Mouse (Mus musculus): ENCODE measurements at regions not wholly inside any gene's neighbourhood (a gene's known extent, or its start where the extent isn't known, plus 50 kb on each side); places are given as distances from the start of the nearest gene placed in this dataset.
"Not testable (repeated sequence)": the region's sequence is repeated elsewhere in the genome, so short reads cannot be mapped to it uniquely, and the experiment has no call there.

DNA sequence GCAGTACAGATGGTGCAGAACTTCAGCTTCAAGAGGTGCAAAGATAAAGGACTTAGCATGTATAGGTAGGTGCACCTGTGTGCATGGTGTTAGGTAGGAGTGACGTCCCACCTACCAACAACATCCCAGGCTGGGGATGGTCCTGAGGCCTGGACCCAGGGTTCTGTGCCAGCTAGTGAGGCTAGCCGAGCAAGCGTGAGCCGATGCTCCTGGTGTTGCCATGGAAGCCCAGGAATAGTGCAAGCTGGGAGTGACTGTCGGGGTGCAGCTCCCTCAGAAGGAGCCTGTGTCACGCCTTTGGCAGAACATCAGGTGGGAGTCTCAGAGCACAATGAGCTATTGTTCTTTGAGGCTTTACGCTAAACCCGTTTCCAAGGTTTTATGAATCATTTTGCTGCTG lies 209.9 kb downstream of the 3100002H09Rik start:
- peak; percentile 64 to 79 for DNase-seq (ENCODE audit: low spot score in 2 of 2)
- intact Hi-C loops (cut with DNase I), result no loop called here

DNA sequence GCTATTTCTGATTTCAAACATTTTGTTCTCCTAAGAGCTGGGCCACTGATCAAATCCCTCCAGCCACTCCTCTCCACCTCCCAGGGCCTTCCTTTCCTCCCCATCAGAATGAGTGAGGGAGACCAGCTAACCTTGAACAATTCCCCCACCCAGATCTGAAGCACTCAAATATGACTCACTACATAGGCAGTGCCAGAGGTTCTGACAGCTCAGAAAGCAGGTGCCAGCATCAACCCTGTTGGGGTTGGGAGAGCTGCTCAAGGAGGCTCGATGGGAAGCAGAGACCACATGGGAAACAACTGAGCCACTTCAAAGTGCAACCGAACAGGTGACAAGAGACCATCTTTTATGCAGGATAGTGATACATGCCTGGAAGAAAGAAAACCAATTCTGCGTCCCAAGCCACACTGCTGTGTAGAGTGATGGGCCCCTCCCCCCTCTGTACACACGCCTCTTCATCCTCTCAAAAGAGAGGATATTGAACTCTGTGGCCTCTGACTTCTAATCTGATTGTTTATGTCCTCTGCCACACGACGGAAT lies 210.4 kb downstream of the 3100002H09Rik start:
- intact Hi-C loops (cut with DNase I), result no loop called here

DNA sequence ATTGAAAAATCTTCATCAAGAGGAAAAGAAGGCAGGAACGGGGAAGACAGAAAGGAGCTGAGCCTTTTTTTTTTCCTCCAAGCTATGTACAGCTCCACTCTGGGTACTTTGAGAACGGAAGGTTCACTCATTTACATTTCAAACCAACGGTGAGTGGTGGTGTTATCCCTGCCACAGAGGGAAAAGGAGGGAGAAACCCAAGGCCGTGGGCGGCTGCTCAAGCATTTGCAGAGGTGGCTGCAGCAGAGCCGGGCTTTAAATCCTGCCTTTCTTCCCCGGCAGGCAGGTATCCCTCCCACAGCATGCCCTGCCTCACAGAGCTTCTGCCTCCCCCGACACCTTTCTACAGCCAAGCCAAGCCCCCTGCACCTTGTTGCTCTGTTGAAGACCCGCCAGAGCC lies 212.2 kb downstream of the 3100002H09Rik start:
- DNase-seq (ENCODE audit: low spot score in 2 of 2), result peak; percentile 75 to 77
- intact Hi-C loops (cut with DNase I), result loop anchor here (5.0 to 10.0 kb wide), 2 partner anchors 179 to 256 kb away; partner anchors contain the start of gene Pou3f1

More for the DNA sequence above, 210.4 kb downstream of the 3100002H09Rik start:
- no peak for DNase-seq (ENCODE audit: low spot score in 2 of 2)

DNA sequence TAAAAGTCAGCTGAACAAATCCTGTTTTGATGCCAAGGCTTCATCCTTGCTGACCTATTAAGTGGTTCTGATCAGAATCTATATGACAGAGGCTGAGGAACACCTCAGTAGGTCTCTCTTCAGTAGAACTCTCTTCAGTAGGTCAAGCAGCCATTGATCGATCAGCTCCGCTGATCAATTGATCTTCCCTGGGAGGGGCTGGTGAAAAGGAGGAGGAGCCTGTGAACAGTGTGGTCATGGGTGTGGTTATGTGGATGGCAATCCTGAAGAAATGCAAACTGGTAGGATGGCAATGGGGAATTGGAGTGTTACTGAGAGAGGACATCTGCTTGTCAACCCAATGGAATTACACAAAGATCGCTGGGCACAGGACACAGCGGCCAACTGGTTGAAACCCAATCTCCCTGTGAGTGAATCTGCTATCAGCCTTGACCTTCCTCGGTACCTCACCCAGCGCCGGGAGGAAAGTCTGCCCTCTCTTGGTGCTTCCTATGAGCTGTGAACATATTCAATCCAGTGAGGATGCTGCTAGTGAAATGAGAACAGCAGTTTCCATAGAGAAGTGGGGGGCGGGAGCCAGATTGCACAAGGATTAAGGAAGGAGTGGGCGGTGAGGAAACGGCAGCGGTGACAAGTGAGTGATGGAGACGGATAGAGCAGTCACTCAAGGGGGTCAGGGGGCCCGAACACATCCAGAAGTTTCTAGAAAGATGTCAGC lies 213.9 kb downstream of the 3100002H09Rik start:
- intact Hi-C loops (cut with DNase I), result loop anchor here (5.0 to 10.0 kb wide), 2 partner anchors 181 to 258 kb away; partner anchors contain the start of gene Pou3f1
- DNase-seq (ENCODE audit: low spot score in 2 of 2), result peak; percentile 18 to 43

DNA sequence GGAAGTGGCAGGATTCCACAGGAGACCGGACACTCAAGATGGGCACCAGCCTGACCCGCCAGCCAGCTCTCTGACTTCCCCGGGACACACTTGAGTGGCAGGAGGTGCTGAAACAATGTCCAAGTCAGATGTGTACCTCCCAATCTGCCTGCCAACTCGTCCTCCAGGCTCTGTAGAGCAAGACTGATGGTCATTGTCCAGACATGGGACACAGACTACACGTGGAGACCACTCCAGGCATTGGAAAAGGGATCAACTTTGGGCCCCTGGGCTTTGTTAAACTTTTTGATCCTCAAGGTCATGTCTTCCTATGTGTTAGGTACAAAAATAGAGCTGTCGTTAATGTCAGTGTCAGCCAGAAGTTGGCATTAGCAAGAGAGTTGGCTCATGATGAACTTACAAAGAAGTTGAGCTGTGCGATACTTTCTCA lies 214.6 kb downstream of the 3100002H09Rik start:
- intact Hi-C loops (cut with DNase I), result loop anchor here (5.0 to 10.0 kb wide), 2 partner anchors 181 to 259 kb away; partner anchors contain the start of gene Pou3f1
- no peak for DNase-seq (ENCODE audit: low spot score in 2 of 2)

DNA sequence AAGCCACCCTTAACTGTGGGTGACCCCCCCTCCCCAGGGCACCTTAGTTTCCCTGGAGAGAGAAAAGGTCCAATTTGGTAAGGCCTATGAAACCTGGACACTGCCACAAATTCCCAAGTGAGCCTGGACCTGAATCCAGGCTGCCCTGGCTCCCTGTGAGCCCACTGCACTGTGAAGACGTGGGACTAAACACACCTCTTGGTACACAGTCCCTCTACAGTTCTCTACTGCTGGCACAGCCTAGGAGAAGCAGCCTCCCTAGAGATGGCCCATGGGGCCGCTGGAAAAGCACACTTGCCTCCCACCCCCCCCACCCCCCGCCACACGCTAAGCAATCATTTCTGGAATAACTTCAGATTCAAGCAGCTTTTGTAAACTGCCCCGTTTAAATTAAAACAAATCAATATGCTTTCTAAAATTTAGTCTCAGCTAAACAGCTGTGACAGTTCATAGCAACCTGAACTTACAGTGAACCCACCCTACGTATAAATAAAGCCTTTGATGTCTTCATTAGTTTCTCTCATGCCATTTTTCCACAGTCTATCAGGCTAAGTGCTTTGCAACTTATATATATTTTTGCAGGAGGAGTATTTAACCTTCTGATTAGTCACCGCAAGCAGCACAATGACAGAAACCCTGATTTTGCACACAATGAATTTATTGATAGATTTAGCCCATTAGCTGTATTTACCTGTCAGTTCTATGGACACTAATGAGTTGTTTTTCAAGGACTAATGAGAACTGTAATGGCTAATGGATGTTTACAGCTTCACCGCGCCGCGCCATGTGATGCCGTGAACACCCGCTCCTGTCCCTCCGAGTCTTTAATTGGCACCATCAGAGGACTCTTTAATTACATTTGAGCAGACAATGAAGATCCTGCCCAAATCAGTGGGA lies 215.3 kb downstream of the 3100002H09Rik start:
- no peak for DNase-seq (ENCODE audit: low spot score in 2 of 2)
- intact Hi-C loops (cut with DNase I), result loop anchor here (5.0 to 10.0 kb wide), 2 partner anchors 182 to 259 kb away; partner anchors contain the start of gene Pou3f1

DNA sequence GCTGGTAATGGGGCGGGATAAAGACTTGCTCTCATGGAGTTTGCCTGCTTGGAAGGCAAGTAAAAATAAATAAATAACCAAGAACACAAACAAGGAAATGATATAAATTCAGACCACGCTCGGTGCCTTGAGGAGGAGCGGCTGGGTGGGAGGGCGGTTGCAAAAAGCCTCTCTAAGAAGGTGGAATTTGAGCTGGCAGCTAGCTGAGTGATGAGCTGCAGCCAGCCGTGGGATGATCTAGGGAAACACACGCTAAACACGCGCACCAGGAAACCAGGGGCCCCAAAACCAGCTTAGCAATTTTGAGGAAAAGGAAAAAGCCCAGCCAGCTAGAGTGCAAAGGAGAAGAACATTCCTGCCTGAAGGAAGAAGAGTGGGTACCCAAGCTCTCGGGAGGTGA lies 217.0 kb downstream of the 3100002H09Rik start:
- no peak for DNase-seq (ENCODE audit: low spot score in 2 of 2)
- intact Hi-C loops (cut with DNase I), result loop anchor here (10.0 kb wide), 1 partner anchor 261 kb away; the partner anchor contains the start of gene Pou3f1

DNA sequence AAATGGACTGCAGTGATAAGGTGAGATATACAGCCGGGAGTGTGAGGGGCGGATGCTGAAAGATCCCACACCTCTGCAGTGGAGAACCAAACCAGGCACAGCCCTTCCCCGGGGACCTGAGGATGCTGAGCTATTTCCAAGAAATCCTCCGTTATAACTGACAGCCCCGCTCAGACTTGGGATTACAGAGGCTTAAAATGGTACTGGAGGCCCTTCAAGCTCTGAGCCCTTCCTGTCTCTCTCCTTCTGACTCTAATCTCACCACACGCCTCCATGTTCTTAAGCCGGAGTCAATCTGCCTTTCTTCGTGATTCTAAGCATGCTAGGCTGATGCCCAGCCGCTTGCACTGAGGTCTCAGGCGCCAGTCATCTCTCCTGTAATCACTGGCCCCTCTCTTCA lies 221.5 kb downstream of the 3100002H09Rik start:
- no peak for DNase-seq (ENCODE audit: low spot score in 2 of 2)
- intact Hi-C loops (cut with DNase I), result no loop called here

DNA sequence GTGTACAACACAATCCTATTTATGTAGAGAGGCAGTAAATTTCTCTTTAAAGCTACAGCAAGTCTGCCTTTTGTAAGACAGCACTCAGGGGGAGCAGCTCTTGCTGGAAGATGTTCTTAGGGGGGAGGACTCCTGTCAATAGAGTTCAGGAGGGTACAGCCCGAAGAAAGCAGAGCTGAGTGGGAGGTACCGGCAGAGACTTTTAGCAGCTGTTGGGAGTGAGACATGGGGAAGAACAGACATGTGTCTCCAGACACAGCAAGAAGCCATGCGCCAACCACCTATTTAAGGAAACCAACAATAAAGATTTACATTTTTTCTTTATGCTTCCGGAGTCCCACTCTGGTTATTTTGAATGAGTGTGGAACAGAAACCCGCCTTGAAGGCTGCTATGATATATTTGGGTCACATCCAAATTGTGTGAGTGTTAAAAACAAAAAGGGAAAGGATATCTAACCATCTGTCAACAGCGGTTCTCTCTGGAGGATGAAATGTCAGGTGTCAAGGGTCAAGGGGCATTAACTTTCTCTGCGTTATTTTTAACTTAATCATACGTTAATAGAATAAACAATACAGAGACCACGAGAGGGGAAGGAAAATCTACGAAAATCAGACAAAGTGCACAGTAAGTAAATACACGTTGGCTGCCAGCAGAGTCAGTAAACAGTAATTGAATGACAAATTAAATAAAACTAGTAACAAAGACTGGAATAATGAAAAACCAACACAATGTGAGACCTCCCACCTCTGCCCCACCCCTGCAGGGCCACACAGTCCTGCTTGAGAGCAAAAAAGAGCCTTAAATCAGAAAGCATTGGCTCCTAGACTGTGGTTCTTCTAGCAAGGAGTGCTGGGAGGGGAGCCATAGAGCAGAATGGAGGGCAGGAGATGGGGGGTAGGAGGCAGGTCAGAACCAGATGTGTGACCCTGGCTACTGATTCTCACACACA lies 225.2 kb downstream of the 3100002H09Rik start:
- intact Hi-C loops (cut with DNase I), result no loop called here
- DNase-seq (ENCODE audit: low spot score in 2 of 2), result no peak

DNA sequence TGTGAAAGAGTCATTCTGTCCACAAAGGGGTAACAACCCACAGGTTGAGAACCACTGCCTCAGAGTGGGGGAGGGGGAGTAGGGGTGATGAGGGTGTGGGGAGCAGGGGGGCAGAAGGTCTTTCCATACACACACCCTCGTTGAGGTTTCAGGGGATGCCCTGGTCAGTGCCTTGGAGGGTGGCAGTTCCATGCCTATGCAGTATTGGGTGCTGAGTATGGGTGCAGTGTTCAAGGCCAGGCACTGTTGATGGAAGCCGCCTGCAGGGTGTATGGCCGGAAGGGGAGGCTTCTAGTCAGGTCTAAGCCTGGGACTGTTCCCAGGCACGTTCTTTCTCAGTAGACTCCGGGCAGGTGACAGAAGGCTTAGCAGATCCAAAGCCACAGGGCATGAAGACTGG lies 234.1 kb downstream of the 3100002H09Rik start:
- no peak for DNase-seq (ENCODE audit: low spot score in 2 of 2)
- intact Hi-C loops (cut with DNase I), result no loop called here

DNA sequence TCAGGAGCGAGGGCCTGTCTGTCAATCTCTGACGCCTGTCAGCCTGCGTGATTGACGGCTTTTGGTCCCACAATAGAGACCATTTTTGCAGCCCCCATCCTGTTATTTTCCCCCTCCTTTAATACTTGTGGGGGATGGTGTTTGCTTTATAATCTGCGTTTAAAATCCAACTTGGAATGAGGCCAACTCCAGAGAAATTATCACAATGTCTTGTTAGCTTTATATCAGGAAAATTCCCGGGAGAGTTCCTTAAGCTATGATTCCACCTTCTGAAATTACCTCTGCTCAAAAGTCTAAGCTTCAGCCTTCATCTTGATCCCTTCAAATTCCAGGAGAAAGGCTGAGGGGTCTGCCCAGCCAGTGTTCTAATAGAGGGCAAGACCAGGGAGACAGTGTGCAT lies 235.0 kb downstream of the 3100002H09Rik start:
- DNase-seq (ENCODE audit: low spot score in 2 of 2), result no peak
- intact Hi-C loops (cut with DNase I), result no loop called here

DNA sequence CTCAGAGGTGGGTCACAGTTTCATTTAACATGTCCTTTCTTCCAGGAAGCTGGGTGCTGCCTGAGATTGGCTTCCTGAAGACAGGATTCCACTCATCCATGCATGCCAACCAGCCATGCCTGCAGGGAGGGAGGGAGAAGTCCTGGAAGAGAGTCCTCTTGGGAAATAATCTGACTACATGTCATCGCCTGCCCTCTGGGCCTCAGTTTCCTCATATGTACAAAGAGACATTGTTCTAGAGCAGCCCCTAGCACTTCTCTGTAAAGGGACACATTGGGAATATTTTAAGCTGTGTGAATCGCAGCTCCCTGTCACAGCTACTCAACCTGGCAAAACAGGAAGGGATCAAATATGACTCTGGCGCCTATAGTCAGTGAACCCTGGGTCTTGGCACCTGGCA lies 241.8 kb downstream of the 3100002H09Rik start:
- intact Hi-C loops (cut with DNase I), result no loop called here
- DNase-seq (ENCODE audit: low spot score in 2 of 2), result no peak

DNA sequence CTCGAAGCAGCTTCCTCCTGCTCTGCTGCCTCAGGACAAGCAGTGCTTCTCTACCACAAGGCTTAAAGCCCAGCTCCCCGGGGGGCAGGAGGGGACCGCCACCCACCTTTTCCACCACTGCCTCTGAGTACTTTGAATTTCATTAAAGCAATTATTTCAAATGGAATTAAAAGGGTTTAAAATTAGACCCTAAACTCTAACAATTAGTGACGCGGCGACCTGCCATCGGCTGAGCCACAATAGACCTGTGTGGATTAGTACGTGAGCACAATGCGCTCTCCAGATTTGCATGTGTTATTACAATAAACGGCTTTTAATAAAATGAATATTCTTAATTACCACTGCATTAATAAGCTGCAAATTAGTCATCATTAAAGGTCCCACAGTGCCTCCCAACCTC lies 242.5 kb downstream of the 3100002H09Rik start:
- intact Hi-C loops (cut with DNase I), result no loop called here
- no peak for DNase-seq (ENCODE audit: low spot score in 2 of 2)

DNA sequence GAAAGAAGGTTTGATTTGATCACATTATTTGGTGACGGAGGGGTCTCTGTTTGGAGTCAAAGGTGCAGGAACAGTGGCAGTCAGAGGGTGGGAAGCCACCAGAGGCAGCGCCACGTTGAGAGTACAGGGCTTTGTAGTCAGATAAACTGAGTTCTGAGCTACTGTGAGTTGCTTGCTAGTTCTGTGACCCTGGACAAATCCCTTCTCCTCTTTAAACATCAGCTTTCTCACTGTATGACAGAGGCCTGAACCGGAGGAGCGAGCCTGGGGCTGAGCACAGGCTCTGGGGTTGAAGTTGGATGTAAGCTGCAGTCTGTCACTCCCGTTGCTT lies 250.1 kb downstream of the 3100002H09Rik start:
- intact Hi-C loops (cut with DNase I), result no loop called here
- no peak for DNase-seq (ENCODE audit: low spot score in 2 of 2)

DNA sequence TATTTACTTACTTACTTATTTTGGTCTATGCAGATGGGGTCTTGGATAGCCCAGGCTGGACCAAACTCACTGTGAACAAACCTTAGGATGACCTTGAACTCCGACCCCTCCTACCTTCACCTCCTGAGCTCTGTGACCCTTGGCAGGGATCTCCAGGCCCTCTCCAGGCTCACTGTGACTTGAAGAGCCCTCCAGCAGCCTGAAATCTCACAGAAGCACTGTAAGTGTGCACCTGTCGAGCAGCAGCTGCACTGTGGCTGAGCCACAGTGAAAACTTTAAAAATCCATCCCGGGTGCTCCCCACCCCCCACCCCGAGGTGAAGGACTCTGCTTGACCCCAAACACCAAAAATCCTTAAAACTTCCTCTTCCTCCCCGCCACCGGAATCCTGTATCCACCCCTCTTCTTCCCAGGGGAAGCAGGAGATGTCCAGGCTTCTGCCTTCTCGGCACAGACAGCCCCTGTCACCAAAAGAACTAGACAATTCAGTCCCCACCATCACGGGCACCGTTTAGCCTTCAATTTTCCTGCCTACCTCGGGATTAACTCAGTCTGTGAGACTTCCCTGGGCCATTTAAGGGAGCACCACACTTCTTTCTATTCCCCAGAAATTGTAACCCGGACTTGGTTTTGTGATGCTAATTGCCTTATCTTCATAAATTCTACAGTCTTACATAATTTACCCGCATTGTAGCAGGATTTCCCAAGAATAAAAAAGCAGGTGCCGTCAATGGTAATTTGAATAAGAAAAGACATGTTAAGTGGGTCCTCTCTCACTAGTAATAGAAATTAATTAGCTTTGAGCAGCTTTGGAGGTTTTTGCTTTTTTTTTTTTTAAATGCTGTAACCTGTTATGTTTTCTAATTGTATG lies 250.7 kb downstream of the 3100002H09Rik start:
- intact Hi-C loops (cut with DNase I), result no loop called here
- DNase-seq (ENCODE audit: low spot score in 2 of 2), result no peak

DNA sequence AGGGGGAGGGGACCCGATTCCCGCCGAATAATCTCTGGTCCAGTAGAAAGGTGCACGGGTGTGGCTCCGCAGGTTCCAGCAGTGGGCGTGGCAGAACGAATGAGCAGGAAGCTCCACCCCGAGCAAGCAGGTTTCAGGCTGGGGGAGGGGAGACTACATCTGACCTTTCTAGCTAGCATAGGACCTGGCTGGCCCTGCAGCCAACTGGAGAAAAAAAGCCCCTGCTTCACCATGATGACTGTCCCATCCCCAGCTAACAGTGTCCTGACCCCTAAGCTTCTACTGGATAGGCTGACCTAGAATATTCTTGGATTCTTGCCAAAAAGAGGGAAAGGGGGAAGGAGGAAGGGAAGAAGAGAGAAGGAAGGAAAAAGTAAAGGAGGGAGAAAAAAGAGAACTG lies 252.1 kb downstream of the 3100002H09Rik start:
- intact Hi-C loops (cut with DNase I); DNase-seq (ENCODE audit: low spot score in 2 of 2): not testable (repeated sequence)

DNA sequence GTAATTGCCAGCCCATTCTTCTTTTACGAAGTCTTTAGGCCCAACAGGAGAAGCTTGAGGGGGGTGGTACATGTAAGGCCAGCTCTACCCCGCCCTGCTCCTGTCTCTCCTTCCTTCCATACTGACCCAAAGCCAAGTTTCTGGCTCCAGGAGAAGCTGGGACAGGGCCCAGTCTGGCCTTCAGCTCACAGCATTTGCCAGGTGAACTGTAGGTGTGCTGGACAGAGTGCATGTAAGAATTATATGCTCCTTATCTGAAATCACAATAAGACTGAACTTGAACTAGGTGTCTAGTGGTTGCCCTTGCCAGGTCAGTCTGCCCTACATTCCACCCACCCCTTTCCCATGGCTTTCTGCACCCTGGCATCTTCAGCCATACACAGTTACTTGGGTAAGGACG lies 260.2 kb downstream of the 3100002H09Rik start:
- no peak for DNase-seq (ENCODE audit: low spot score in 2 of 2)
- intact Hi-C loops (cut with DNase I), result no loop called here

DNA sequence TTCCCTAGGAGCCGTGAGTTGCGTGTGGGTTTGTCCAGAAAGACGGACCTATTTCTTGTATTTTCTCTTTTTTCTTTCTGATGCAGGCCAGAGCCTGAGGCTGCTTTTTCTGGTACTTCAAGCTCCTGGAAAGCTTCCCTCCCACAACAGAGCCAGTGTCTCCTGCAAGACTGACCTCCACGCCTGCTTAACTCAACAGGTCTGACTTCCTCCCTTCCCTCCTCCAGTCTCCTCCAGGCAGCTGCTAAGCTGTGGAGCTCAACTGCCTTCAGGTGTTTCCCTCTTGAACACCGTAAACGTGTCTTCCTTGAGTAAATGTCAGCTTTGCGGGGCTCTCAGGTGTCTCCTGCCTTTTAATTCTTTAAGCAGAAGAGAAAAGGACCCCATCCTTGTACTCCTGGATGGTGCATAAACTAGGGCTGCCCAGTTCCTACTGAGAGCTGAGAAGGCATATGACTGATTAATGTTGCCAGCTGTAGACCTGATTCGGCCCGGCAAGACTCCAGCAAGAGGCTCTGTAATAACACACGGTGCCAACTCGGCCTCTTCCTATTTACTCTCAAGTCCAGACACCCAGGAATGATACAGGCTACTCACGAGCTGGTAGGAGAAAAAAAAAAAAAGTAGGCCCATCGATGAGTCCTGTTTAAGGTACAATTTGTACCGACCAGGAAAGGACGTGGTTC lies 260.9 kb downstream of the 3100002H09Rik start:
- intact Hi-C loops (cut with DNase I), result no loop called here
- DNase-seq (ENCODE audit: low spot score in 2 of 2), result no peak

Data from left cerebral cortex, postnatal 36 days (tissue).